Mouse (Mus musculus) kidney, postnatal 36 days (tissue): ENCODE results near the gene Rpgrip1.
"Not testable (repeated sequence)": the region's sequence is repeated elsewhere in the genome, so short reads cannot be mapped to it uniquely, and the experiment has no call there.

Experiments
- DNase-seq, 2 experiments: peaks; one replicate each; pipeline ENCODE4 v3.0.0; 2021 to 2022; ENCODE audit warnings: mixed read lengths in 2 of 2

The Rpgrip1 gene

GRCm38 (mm10) chr14:52110346-52110745, at the start of gene Rpgrip1:
Gene Rpgrip1, plus strand, starts transcription at chr14:52110704.
- no peak for DNase-seq

GRCm38 (mm10) chr14:52060800-52061199, 49.7 kb upstream of the Rpgrip1 start:
- peak in 1 of 2 experiments; percentile 34 for DNase-seq

- DNase-seq = no peak
Measured at GRCm38 (mm10) chr14:52061798-52062197, 48.7 kb upstream of the Rpgrip1 start.

GRCm38 (mm10) chr14:52066135-52066534, 44.4 kb upstream of the Rpgrip1 start:
- no peak for DNase-seq

GRCm38 (mm10) chr14:52071599-52072137, 38.8 kb upstream of the Rpgrip1 start:
- no peak for DNase-seq

GRCm38 (mm10) chr14:52083083-52083482, 27.4 kb upstream of the Rpgrip1 start:
- no peak for DNase-seq

GRCm38 (mm10) chr14:52094533-52094932, 16.0 kb upstream of the Rpgrip1 start:
- no peak for DNase-seq

GRCm38 (mm10) chr14:52097191-52097590, 13.3 kb upstream of the Rpgrip1 start:
- not testable (repeated sequence) for DNase-seq

GRCm38 (mm10) chr14:52098387-52098786, 12.1 kb upstream of the Rpgrip1 start:
- not testable (repeated sequence) for DNase-seq

GRCm38 (mm10) chr14:52099563-52099962, 10.9 kb upstream of the Rpgrip1 start:
- no peak for DNase-seq

- no peak for DNase-seq
Measured at GRCm38 (mm10) chr14:52100170-52100960, 10.1 kb upstream of the Rpgrip1 start.

- no peak for DNase-seq
Measured at GRCm38 (mm10) chr14:52101285-52102157, 9.0 kb upstream of the Rpgrip1 start.

- DNase-seq = peak in 1 of 2 experiments; percentile 42
Measured at GRCm38 (mm10) chr14:52103474-52103855, 7.0 kb upstream of the Rpgrip1 start.

- DNase-seq = peak; percentile 100
Measured at GRCm38 (mm10) chr14:52103856-52104676, 6.4 kb upstream of the Rpgrip1 start, which contains the start of gene Hnrnpc. Gene Hnrnpc, minus strand, starts transcription at chr14:52104028.

- DNase-seq = no peak
Measured at GRCm38 (mm10) chr14:52104677-52105285, 5.7 kb upstream of the Rpgrip1 start.

- DNase-seq = no peak
Measured at GRCm38 (mm10) chr14:52105308-52105707, 5.2 kb upstream of the Rpgrip1 start.

GRCm38 (mm10) chr14:52106741-52107140, 3.8 kb upstream of the Rpgrip1 start:
- DNase-seq = peak; percentile 44 to 64

GRCm38 (mm10) chr14:52108025-52108424, 2.5 kb upstream of the Rpgrip1 start:
- DNase-seq = no peak

- no peak for DNase-seq
Measured at GRCm38 (mm10) chr14:52114101-52114500, 3.6 kb downstream of the Rpgrip1 start.

GRCm38 (mm10) chr14:52117241-52117640, 6.7 kb downstream of the Rpgrip1 start:
- no peak for DNase-seq

GRCm38 (mm10) chr14:52118456-52118822, 7.9 kb downstream of the Rpgrip1 start:
- peak in 1 of 2 experiments; percentile 32 for DNase-seq
